Mouse (Mus musculus): ENCODE data around the gene Sergef. TPM values are rescaled to one million over a fixed set of nuclear protein-coding genes. Genes with fewer than 3 reads are reported as not detected.

Gene Sergef
- polyA plus RNA-seq, 1 experiment from 2014 or later, result 12.7 TPM

GRCm38 (mm10) chr7:46613091-46613490, 26.5 kb downstream of the Sergef start:
- 89% methylated on average over 10 of the region's 10 CpGs for WGBS
- no peak for DNase-seq (ENCODE audit: low spot score)

GRCm38 (mm10) chr7:46612421-46612937, 27.1 kb downstream of the Sergef start:
- Histone ChIP-seq H3K4me3 (no peak overlapping the region), H3K36me3 (replicated peaks) (peaks cover 10% of the 10 kb centered on the region), H3K27me3 (replicated peaks; ENCODE audit: low read depth, poor library complexity, severe bottlenecking) (no peaks in the 10 kb centered on the region), H3K27ac (replicated peaks) (no peak overlapping the region), H3K4me1 (peaks cover 4% of the 10 kb centered on the region), H3K9me3 (no peaks in the 10 kb centered on the region)
- WGBS, result 71% methylated on average over 6 of the region's 6 CpGs
- DNase-seq (ENCODE audit: low spot score), result no peak

More at GRCm38 (mm10) chr7:46613091-46613490, 26.5 kb downstream of the Sergef start:
- H3K9me3 ChIP-seq, result no peaks in the 10 kb centered on the region
- peaks cover 4% of the 10 kb centered on the region for H3K4me1 ChIP-seq
- H3K27me3 ChIP-seq (replicated peaks; ENCODE audit: low read depth, poor library complexity, severe bottlenecking), result no peaks in the 10 kb centered on the region
- H3K4me3 ChIP-seq, result no peak overlapping the region
- H3K27ac ChIP-seq (replicated peaks), result no peak overlapping the region
- H3K36me3 ChIP-seq (replicated peaks), result peaks cover 10% of the 10 kb centered on the region

DNA sequence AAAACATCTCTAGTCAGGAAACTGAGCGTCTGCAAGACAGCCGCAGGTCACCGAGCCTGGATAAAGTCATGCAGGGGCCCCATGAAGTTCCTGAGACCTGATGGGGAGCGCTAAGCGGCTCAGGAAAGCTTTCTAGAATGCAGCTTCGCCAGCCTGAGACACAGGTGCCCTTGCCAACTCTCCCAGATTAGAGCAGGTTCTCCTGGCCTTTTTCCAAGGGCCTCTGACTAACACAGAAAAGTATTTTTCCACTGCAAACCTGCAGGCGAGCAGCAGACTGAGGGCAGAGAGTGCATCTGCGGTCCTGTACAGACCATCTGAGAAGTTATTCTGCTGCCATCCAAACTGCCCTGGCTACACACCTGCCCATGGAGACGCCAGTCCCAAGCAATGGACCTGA, 27.6 kb downstream of the Sergef start:
- peaks cover 10% of the 10 kb centered on the region for H3K36me3 ChIP-seq (replicated peaks)
- no peak for DNase-seq (ENCODE audit: low spot score)
- no peak overlapping the region for H3K4me3 ChIP-seq
- WGBS, result 85% methylated on average over 9 of the region's 9 CpGs
- H3K9me3 ChIP-seq, result no peaks in the 10 kb centered on the region
- no peak overlapping the region for H3K27ac ChIP-seq (replicated peaks)
- H3K27me3 ChIP-seq (replicated peaks; ENCODE audit: low read depth, poor library complexity, severe bottlenecking), result no peaks in the 10 kb centered on the region
- peaks cover 4% of the 10 kb centered on the region for H3K4me1 ChIP-seq

DNA sequence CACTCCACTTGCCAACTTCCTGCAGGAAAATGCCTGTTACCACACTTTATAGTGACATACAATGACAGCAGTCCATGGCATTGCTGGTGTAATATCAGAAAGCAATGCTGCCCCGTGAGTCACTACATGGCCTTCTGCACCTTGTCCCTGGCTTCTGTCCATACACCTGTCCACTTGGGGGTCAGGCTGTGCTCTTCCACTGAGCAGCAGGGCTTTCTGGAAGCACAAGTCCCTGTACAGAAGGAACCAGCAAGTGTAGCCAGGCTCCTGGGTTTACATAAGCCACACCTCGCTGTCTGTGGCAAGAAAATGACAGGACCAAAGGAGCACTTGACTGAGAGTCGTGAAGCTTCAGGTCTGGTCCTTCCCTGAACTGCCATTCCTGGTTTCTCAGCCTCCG, 30.3 kb downstream of the Sergef start:
- Histone ChIP-seq H3K27me3 (replicated peaks; ENCODE audit: low read depth, poor library complexity, severe bottlenecking) (no peaks in the 10 kb centered on the region), H3K4me1 (peaks cover 19% of the 10 kb centered on the region)
- 88% methylated on average over 4 of the region's 4 CpGs for WGBS

GRCm38 (mm10) chr7:46607428-46608055, 32.1 kb downstream of the Sergef start:
- Histone ChIP-seq H3K36me3 (replicated peaks) (peaks cover 4% of the 10 kb centered on the region), H3K4me3 (no peak overlapping the region), H3K4me1 (peaks cover 22% of the 10 kb centered on the region), H3K27me3 (replicated peaks; ENCODE audit: low read depth, poor library complexity, severe bottlenecking) (no peaks in the 10 kb centered on the region), H3K9me3 (no peaks in the 10 kb centered on the region), H3K27ac (replicated peaks) (no peak overlapping the region)
- peak; percentile 69 for DNase-seq (ENCODE audit: low spot score)
- WGBS, result 58% methylated on average over 11 of the region's 11 CpGs

More for the DNA sequence above, 30.3 kb downstream of the Sergef start:
- H3K9me3 ChIP-seq, result no peaks in the 10 kb centered on the region
- H3K36me3 ChIP-seq (replicated peaks), result peaks cover 7% of the 10 kb centered on the region
- H3K27ac ChIP-seq (replicated peaks), result no peak overlapping the region
- H3K4me3 ChIP-seq, result no peak overlapping the region
- no peak for DNase-seq (ENCODE audit: low spot score)

DNA sequence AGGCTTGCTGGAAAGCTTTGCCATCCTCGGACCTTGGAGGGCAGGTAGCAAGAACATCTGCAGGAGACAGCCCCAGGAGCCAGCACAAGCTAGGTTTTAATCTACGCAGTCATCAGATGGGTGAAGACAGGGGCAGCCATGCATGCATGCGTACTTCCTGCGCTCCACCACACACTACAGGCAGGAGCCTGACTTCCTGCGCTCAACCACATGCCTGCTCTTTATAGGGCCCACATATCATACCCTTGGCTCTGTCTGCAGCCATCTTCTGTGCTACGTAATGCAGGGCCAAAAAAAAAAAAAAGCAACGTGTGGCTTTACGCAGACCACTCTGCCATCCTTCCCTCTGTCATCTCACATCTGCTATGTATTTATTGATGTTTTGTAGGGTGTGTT, 32.6 kb downstream of the Sergef start:
- Histone ChIP-seq H3K27ac (replicated peaks) (no peak overlapping the region), H3K4me1 (peaks cover 27% of the 10 kb centered on the region), H3K27me3 (replicated peaks; ENCODE audit: low read depth, poor library complexity, severe bottlenecking) (no peaks in the 10 kb centered on the region), H3K4me3 (no peak overlapping the region), H3K9me3 (no peaks in the 10 kb centered on the region), H3K36me3 (replicated peaks) (no peaks in the 10 kb centered on the region)
- no peak for DNase-seq (ENCODE audit: low spot score)
- WGBS, result 62% methylated on average over 8 of the region's 8 CpGs

- Histone ChIP-seq H3K36me3 (replicated peaks) (no peaks in the 10 kb centered on the region), H3K4me1 (peaks cover 32% of the 10 kb centered on the region), H3K27ac (replicated peaks) (no peak overlapping the region), H3K4me3 (no peak overlapping the region), H3K27me3 (replicated peaks; ENCODE audit: low read depth, poor library complexity, severe bottlenecking) (no peaks in the 10 kb centered on the region), H3K9me3 (no peaks in the 10 kb centered on the region)
- WGBS, result 82% methylated on average over 7 of the region's 7 CpGs
- DNase-seq (ENCODE audit: low spot score), result peak; percentile 79
Observed at GRCm38 (mm10) chr7:46606391-46607030, 33.1 kb downstream of the Sergef start.

DNA sequence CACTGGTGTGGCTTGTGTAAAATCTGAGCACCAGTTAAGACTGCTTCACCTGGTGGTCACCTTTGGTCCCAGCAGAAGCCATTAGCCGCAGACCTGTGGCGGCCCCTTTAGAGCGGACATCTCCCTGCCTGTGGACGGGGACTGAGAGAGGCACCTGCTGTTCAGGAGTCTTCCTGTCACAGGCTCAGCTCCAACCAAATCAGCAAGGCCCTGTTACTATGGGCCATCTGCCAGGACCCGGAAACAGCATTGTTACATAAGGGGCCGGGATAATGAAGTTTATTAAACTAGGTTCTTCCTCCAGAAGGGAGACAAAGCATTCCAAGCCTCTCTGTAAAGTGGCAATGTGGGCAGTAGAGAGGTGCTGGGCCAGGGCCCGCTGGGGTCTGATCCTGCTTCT, 36.6 kb downstream of the Sergef start:
- no peak for DNase-seq (ENCODE audit: low spot score)
- Histone ChIP-seq H3K27me3 (replicated peaks; ENCODE audit: low read depth, poor library complexity, severe bottlenecking) (no peaks in the 10 kb centered on the region), H3K36me3 (replicated peaks) (no peaks in the 10 kb centered on the region), H3K27ac (replicated peaks) (no peak overlapping the region), H3K4me1 (peaks cover 41% of the 10 kb centered on the region), H3K9me3 (no peaks in the 10 kb centered on the region), H3K4me3 (no peak overlapping the region)
- WGBS, result 90% methylated on average over 7 of the region's 7 CpGs

GRCm38 (mm10) chr7:46602079-46602478, 37.5 kb downstream of the Sergef start:
- DNase-seq (ENCODE audit: low spot score), result peak; percentile 28
- 63% methylated on average over 4 of the region's 4 CpGs for WGBS
- Histone ChIP-seq H3K4me3 (no peak overlapping the region), H3K4me1 (peaks cover 44% of the 10 kb centered on the region), H3K36me3 (replicated peaks) (no peaks in the 10 kb centered on the region), H3K27ac (replicated peaks) (peak overlapping the region; percentile 61), H3K9me3 (no peaks in the 10 kb centered on the region), H3K27me3 (replicated peaks; ENCODE audit: low read depth, poor library complexity, severe bottlenecking) (no peaks in the 10 kb centered on the region)

GRCm38 (mm10) chr7:46601097-46601496, 38.5 kb downstream of the Sergef start:
- Histone ChIP-seq H3K4me1 (peaks cover 43% of the 10 kb centered on the region), H3K27ac (replicated peaks) (peak overlapping the region; percentile 61), H3K27me3 (replicated peaks; ENCODE audit: low read depth, poor library complexity, severe bottlenecking) (no peaks in the 10 kb centered on the region), H3K36me3 (replicated peaks) (no peaks in the 10 kb centered on the region), H3K9me3 (no peaks in the 10 kb centered on the region), H3K4me3 (no peak overlapping the region)
- peak; percentile 39 for DNase-seq (ENCODE audit: low spot score)
- 57% methylated on average over 5 of the region's 5 CpGs for WGBS

- Histone ChIP-seq H3K27me3 (replicated peaks; ENCODE audit: low read depth, poor library complexity, severe bottlenecking) (no peaks in the 10 kb centered on the region), H3K4me1 (peaks cover 18% of the 10 kb centered on the region), H3K27ac (replicated peaks) (no peak overlapping the region), H3K4me3 (no peak overlapping the region), H3K36me3 (replicated peaks) (no peaks in the 10 kb centered on the region), H3K9me3 (no peaks in the 10 kb centered on the region)
- WGBS, result 86% methylated on average over 2 of the region's 2 CpGs
- DNase-seq (ENCODE audit: low spot score), result no peak
Observed at GRCm38 (mm10) chr7:46597006-46597405, 42.6 kb downstream of the Sergef start.

GRCm38 (mm10) chr7:46591546-46591945, 48.1 kb downstream of the Sergef start:
- peaks cover 9% of the 10 kb centered on the region for H3K4me1 ChIP-seq
- 91% methylated on average over 7 of the region's 7 CpGs for WGBS
- H3K27ac ChIP-seq (replicated peaks), result no peak overlapping the region
- no peaks in the 10 kb centered on the region for H3K36me3 ChIP-seq (replicated peaks)
- no peaks in the 10 kb centered on the region for H3K27me3 ChIP-seq (replicated peaks; ENCODE audit: low read depth, poor library complexity, severe bottlenecking)
- DNase-seq (ENCODE audit: low spot score), result no peak
- H3K9me3 ChIP-seq, result no peaks in the 10 kb centered on the region
- no peak overlapping the region for H3K4me3 ChIP-seq

- Histone ChIP-seq H3K4me1 (peaks cover 9% of the 10 kb centered on the region), H3K27me3 (replicated peaks; ENCODE audit: low read depth, poor library complexity, severe bottlenecking) (no peaks in the 10 kb centered on the region), H3K36me3 (replicated peaks) (0 out of 2 replicates have a peak, but pooled peaks cover 3% of the 10 kb centered on the region), H3K9me3 (no peaks in the 10 kb centered on the region), H3K27ac (replicated peaks) (no peak overlapping the region), H3K4me3 (no peak overlapping the region)
- no peak for DNase-seq (ENCODE audit: low spot score)
- WGBS, result 86% methylated on average over 12 of the region's 12 CpGs
Observed at GRCm38 (mm10) chr7:46589181-46589580, 50.4 kb downstream of the Sergef start.
